Mouse (Mus musculus) stomach, embryonic 16.5 days (tissue): ENCODE data around the gene Ephb2. TPM values are rescaled to one million over a fixed set of nuclear protein-coding genes. Genes with fewer than 3 reads are reported as not detected.

Experiments
- ATAC-seq: fragments of 200-750 bp; cut with Nextera tagmentation; 2 replicates; pipeline ENCODE4 v1.8.0; 2017; ENCODE audit warnings: moderate number of reproducible peaks, moderate TSS enrichment; ENCODE audit not compliant: insufficient read depth, low FRiP score
- H3K27ac ChIP-seq: fragments of 300-500 bp; sonication (generic); 2 replicates; pipeline ENCODE4 v1.5.1; 2014; ENCODE audit warnings: low read length
- H3K27me3 ChIP-seq: fragments of 300-500 bp; sonication (generic); 2 replicates; pipeline ENCODE4 v1.6.1; 2014; ENCODE audit warnings: low read length, control low read depth, mixed read lengths; ENCODE audit not compliant: control insufficient read depth, insufficient read depth
- H3K36me3 ChIP-seq: fragments of 300-500 bp; sonication (generic); 2 replicates; pipeline ENCODE4 v1.6.1; 2014; ENCODE audit warnings: low read length; ENCODE audit not compliant: control insufficient read depth, insufficient read depth
- H3K4me1 ChIP-seq: fragments of 300-500 bp; sonication (generic); 2 replicates; pipeline ENCODE4 v1.6.1; 2014; ENCODE audit warnings: low read length, control low read depth, mixed read lengths; ENCODE audit not compliant: control insufficient read depth, insufficient read depth
- H3K4me2 ChIP-seq: fragments of 300-500 bp; sonication (generic); 2 replicates; pipeline ENCODE4 v1.6.1; 2014; ENCODE audit warnings: low read depth, low read length, mixed read lengths
- H3K4me3 ChIP-seq: fragments of 300-500 bp; sonication (generic); replicated peaks from 2 replicates; pipeline ENCODE4 v1.5.1; 2014; ENCODE audit warnings: mild to moderate bottlenecking, low read length
- H3K9ac ChIP-seq: fragments of 300-500 bp; sonication (generic); 2 replicates; pipeline ENCODE4 v1.6.1; 2014; ENCODE audit warnings: low read length
- H3K9me3 ChIP-seq: fragments of 300-500 bp; sonication (generic); replicated peaks from 2 replicates; pipeline ENCODE4 v1.6.1; 2016; ENCODE audit warnings: low read length, control low read depth; ENCODE audit not compliant: control insufficient read depth
- WGBS: fragments of 180-500 bp; shearing (Covaris S2); extraction: QIAGEN DNeasy Blood & Tissue Kit; methylation state at CpG from one replicate; pipeline ENCODE4 v1.1.7; 2014; 5-methylcytosine and 5-hydroxymethylcytosine counted together
- polyA plus RNA-seq: library from polyadenylated mRNA; unstranded; fragments of >200 nt; fragmentation: Nextera tagmentation; extraction: Ambion mirVana; gene quantifications from 2 replicates; pipeline ENCODE4 v1.2.1, GENCODE M21; 2015

The Ephb2 gene
- polyA plus RNA-seq, 1 experiment from 2014 or later: 3.8 TPM

GRCm38 (mm10) chr4:136716561-136716972 is 119.2 kb downstream of the Ephb2 start:
- Histone ChIP-seq H3K9ac (no peak overlapping the region), H3K36me3 (no peaks in the 10 kb centered on the region), H3K27me3 (no peaks in the 10 kb centered on the region), H3K9me3 (no peaks in the 10 kb centered on the region), H3K27ac (no peak overlapping the region), H3K4me3 (no peak overlapping the region), H3K4me2 (no peak overlapping the region), H3K4me1 (peaks cover 27% of the 10 kb centered on the region)
- WGBS: 83% methylated on average over 7 of the region's 7 CpGs
- no peak for ATAC-seq

- 23% methylated on average over 6 of the region's 6 CpGs for WGBS
- ATAC-seq: peak; percentile 37; the same call in 1 of the 2 replicates
- H3K4me2 ChIP-seq: no peak overlapping the region
Observed at GRCm38 (mm10) chr4:136714530-136714929, 121.3 kb downstream of the Ephb2 start.

GRCm38 (mm10) chr4:136713889-136714288 is 121.9 kb downstream of the Ephb2 start:
- Histone ChIP-seq H3K27ac (no peak overlapping the region), H3K4me1 (peaks cover 25% of the 10 kb centered on the region), H3K4me3 (no peak overlapping the region), H3K9ac (no peak overlapping the region), H3K9me3 (no peaks in the 10 kb centered on the region), H3K4me2 (no peak overlapping the region), H3K27me3 (no peaks in the 10 kb centered on the region), H3K36me3 (no peaks in the 10 kb centered on the region)
- 85% methylated on average over 7 of the region's 7 CpGs for WGBS
- ATAC-seq: no peak

More at GRCm38 (mm10) chr4:136714530-136714929, 121.3 kb downstream of the Ephb2 start:
- Histone ChIP-seq H3K4me1 (peaks cover 23% of the 10 kb centered on the region), H3K36me3 (no peaks in the 10 kb centered on the region), H3K4me3 (no peak overlapping the region), H3K9me3 (no peaks in the 10 kb centered on the region), H3K27ac (no peak overlapping the region), H3K9ac (no peak overlapping the region), H3K27me3 (no peaks in the 10 kb centered on the region)

- Histone ChIP-seq H3K27ac (no peak overlapping the region), H3K4me3 (no peak overlapping the region), H3K4me2 (no peak overlapping the region), H3K27me3 (no peaks in the 10 kb centered on the region), H3K4me1 (peaks cover 28% of the 10 kb centered on the region), H3K36me3 (no peaks in the 10 kb centered on the region), H3K9me3 (no peaks in the 10 kb centered on the region), H3K9ac (no peak overlapping the region)
- 85% methylated on average over 3 of the region's 3 CpGs for WGBS
- ATAC-seq: no peak
Observed at GRCm38 (mm10) chr4:136713431-136713830, 122.4 kb downstream of the Ephb2 start.

GRCm38 (mm10) chr4:136711985-136712768 is 123.6 kb downstream of the Ephb2 start:
- Histone ChIP-seq H3K36me3 (no peaks in the 10 kb centered on the region), H3K4me1 (peaks cover 28% of the 10 kb centered on the region), H3K4me2 (no peak overlapping the region), H3K4me3 (no peak overlapping the region), H3K9ac (no peak overlapping the region), H3K9me3 (no peaks in the 10 kb centered on the region), H3K27me3 (no peaks in the 10 kb centered on the region), H3K27ac (no peak overlapping the region)
- 34% methylated on average over 20 of the region's 20 CpGs for WGBS
- 0 out of 2 replicates have a peak, but pooled peaks have one; percentile 19 for ATAC-seq

GRCm38 (mm10) chr4:136710345-136710744 is 125.4 kb downstream of the Ephb2 start:
- H3K4me2 ChIP-seq: no peak overlapping the region
- no peaks in the 10 kb centered on the region for H3K27me3 ChIP-seq
- no peak overlapping the region for H3K4me3 ChIP-seq
- no peak overlapping the region for H3K27ac ChIP-seq
- WGBS: 80% methylated on average over 9 of the region's 9 CpGs
- ATAC-seq: no peak
- peaks cover 31% of the 10 kb centered on the region for H3K4me1 ChIP-seq
- H3K9ac ChIP-seq: no peak overlapping the region
- no peaks in the 10 kb centered on the region for H3K36me3 ChIP-seq
- no peaks in the 10 kb centered on the region for H3K9me3 ChIP-seq

- H3K4me2 ChIP-seq: no peak overlapping the region
- 0 out of 2 replicates have a peak overlapping the region, but pooled peaks have one; percentile 16 for H3K9ac ChIP-seq
- H3K4me1 ChIP-seq: peaks cover 23% of the 10 kb centered on the region
- no peaks in the 10 kb centered on the region for H3K36me3 ChIP-seq
- H3K9me3 ChIP-seq: no peaks in the 10 kb centered on the region
- H3K27ac ChIP-seq: no peak overlapping the region
- 60% methylated on average over 2 of the region's 2 CpGs for WGBS
- no peak overlapping the region for H3K4me3 ChIP-seq
- ATAC-seq: no peak
- H3K27me3 ChIP-seq: no peaks in the 10 kb centered on the region
Observed at GRCm38 (mm10) chr4:136708956-136709355, 126.8 kb downstream of the Ephb2 start.

GRCm38 (mm10) chr4:136706696-136707095 is 129.1 kb downstream of the Ephb2 start:
- WGBS: 63% methylated on average over 4 of the region's 4 CpGs
- Histone ChIP-seq H3K27me3 (no peaks in the 10 kb centered on the region), H3K9me3 (no peaks in the 10 kb centered on the region), H3K4me1 (peaks cover 12% of the 10 kb centered on the region), H3K4me3 (no peak overlapping the region), H3K4me2 (no peak overlapping the region), H3K36me3 (no peaks in the 10 kb centered on the region), H3K27ac (no peak overlapping the region), H3K9ac (no peak overlapping the region)
- ATAC-seq: 0 out of 2 replicates have a peak, but pooled peaks have one; percentile 35

- Histone ChIP-seq H3K4me2 (no peak overlapping the region), H3K9ac (no peak overlapping the region), H3K27ac (no peak overlapping the region), H3K9me3 (no peaks in the 10 kb centered on the region), H3K36me3 (no peaks in the 10 kb centered on the region), H3K4me3 (no peak overlapping the region), H3K4me1 (peaks cover 9% of the 10 kb centered on the region; the same call in 1 of the 2 replicates), H3K27me3 (no peaks in the 10 kb centered on the region)
- no peak for ATAC-seq
- WGBS: 69% methylated on average over 5 of the region's 5 CpGs
Observed at GRCm38 (mm10) chr4:136705091-136705490, 130.7 kb downstream of the Ephb2 start.
